Mouse (Mus musculus) forebrain, postnatal 0 days (tissue): ENCODE results near the gene Ttc39b. TPM values are rescaled to one million over a fixed set of nuclear protein-coding genes. Genes with fewer than 3 reads are reported as not detected.

Experiments
- ATAC-seq: fragments of 200-750 bp; cut with Nextera tagmentation; 2 replicates; pipeline ENCODE4 v1.8.0; 2017; ENCODE audit warnings: mild to moderate bottlenecking, moderate library complexity
- DNase-seq: peaks from one replicate; pipeline ENCODE4 v3.0.0-alpha.2; 2015
- H3K27ac ChIP-seq: fragments of 300-500 bp; sonication (generic); 2 replicates; pipeline ENCODE4 v1.5.1; 2014; ENCODE audit warnings: low read depth, mild to moderate bottlenecking, antibody characterized with exemption, low read length, moderate library complexity, mixed read lengths
- H3K27me3 ChIP-seq: fragments of 300-500 bp; sonication (generic); 2 replicates; pipeline ENCODE4 v1.6.1; 2014; ENCODE audit warnings: mild to moderate bottlenecking, low read length, mixed read lengths; ENCODE audit not compliant: insufficient read depth
- H3K36me3 ChIP-seq: fragments of 300-500 bp; sonication (generic); 2 replicates; pipeline ENCODE4 v1.6.1; 2014; ENCODE audit warnings: mild to moderate bottlenecking, moderate library complexity; ENCODE audit not compliant: insufficient read depth
- H3K4me1 ChIP-seq: fragments of 300-500 bp; sonication (generic); 2 replicates; pipeline ENCODE4 v1.6.1; 2014; ENCODE audit warnings: antibody characterized with exemption; ENCODE audit not compliant: insufficient read depth
- H3K4me2 ChIP-seq: fragments of 300-500 bp; sonication (generic); 2 replicates; pipeline ENCODE4 v1.6.1; 2014; ENCODE audit warnings: low read depth, mild to moderate bottlenecking, moderate library complexity
- H3K4me3 ChIP-seq: fragments of 300-500 bp; sonication (generic); 2 replicates; pipeline ENCODE4 v1.5.1; 2014; ENCODE audit warnings: low read depth, low read length, mixed read lengths
- H3K9ac ChIP-seq: fragments of 300-500 bp; sonication (generic); 2 replicates; pipeline ENCODE4 v1.6.1; 2014; ENCODE audit warnings: mild to moderate bottlenecking
- H3K9me3 ChIP-seq: fragments of 300-500 bp; sonication (generic); 2 replicates; pipeline ENCODE4 v1.6.1; 2016; ENCODE audit warnings: low read length
- CTCF ChIP-seq: sonication (generic); IDR thresholded peaks from 2 replicates; pipeline ENCODE4 v1.5.1; 2016; ENCODE audit warnings: antibody characterized with exemption, control low read depth, low read depth
- WGBS: fragments of 180-500 bp; shearing (Covaris S2); extraction: QIAGEN DNeasy Blood & Tissue Kit; methylation state at CpG from one replicate; pipeline ENCODE4 v1.1.7; 2014; 5-methylcytosine and 5-hydroxymethylcytosine counted together
- polyA plus RNA-seq: library from polyadenylated mRNA; unstranded; fragments of >200 nt; fragmentation: Nextera tagmentation; extraction: Ambion mirVana; gene quantifications from 2 replicates; pipeline ENCODE4 v1.2.1, GENCODE M21; 2015
- total RNA-seq: library from RNA; depleted of rRNA; stranded (reverse); fragments of >200 nt; gene quantifications from 2 replicates; pipeline ENCODE4 v1.2.3, GENCODE M21; 2014; rRNA removed

The Ttc39b gene
- total and polyA plus RNA-seq, 2 experiments from 2014 or later: 4.6 to 20.3 TPM

DNA sequence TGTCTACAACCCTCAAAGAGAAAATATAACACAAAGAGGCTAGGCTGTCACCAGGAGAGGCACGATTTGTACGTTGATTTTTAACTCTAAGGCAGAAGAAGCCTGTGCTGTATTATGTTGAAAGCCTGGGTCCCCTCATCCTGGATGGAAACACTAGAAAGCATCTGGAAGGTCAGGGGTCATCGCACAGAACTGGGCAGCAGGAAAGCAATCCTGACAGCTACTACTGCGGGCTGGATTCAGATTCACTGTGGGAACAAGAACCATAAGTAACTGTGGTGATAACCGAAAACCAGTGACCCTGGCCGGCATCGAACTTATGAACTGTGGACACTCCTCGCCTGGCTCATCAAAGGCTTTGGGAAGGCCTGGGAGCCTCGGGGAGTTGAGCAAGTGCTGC, 153.3 kb downstream of the Ttc39b start:
- WGBS: 78% methylated on average over 9 of the region's 9 CpGs
- no peak overlapping the region for H3K4me3 ChIP-seq
- H3K27me3 ChIP-seq: no peaks in the 10 kb centered on the region
- DNase-seq (no peak), ATAC-seq (no peak)
- no peaks in the 10 kb centered on the region for H3K9me3 ChIP-seq
- H3K4me1 ChIP-seq: no peaks in the 10 kb centered on the region
- H3K36me3 ChIP-seq: no peaks in the 10 kb centered on the region
- H3K4me2 ChIP-seq: no peak overlapping the region
- H3K9ac ChIP-seq: no peak overlapping the region
- TF ChIP-seq CTCF: no peak
- no peak overlapping the region for H3K27ac ChIP-seq

Other genes with a start within 250 kb of the Ttc39b start
- 56.6 and 60.9 TPM in 2 replicates for gene Snapc3, start 93.5 kb upstream of the Ttc39b start, total RNA-seq
- gene Snapc3, start 93.5 kb upstream of the Ttc39b start, polyA plus RNA-seq: 42.3 and 44.0 TPM in 2 replicates
- 248 and 298 TPM in 2 replicates for gene Psip1, start 162.2 kb upstream of the Ttc39b start, total RNA-seq
- 284 and 309 TPM in 2 replicates for gene Psip1, start 162.2 kb upstream of the Ttc39b start, polyA plus RNA-seq
- gene Ccdc171, start 201.3 kb upstream of the Ttc39b start, total RNA-seq: 3.9 and 4.6 TPM in 2 replicates
- 1.5 and 2.9 TPM in 2 replicates for gene Ccdc171, start 201.3 kb upstream of the Ttc39b start, polyA plus RNA-seq